Mouse (Mus musculus) megakaryocyte progenitor cell, adult 5-6 weeks (primary cell): Measurements from ENCODE around the gene Dusp3. TPM values are rescaled to one million over a fixed set of nuclear protein-coding genes. Genes with fewer than 3 reads are reported as not detected.
A peak's percentile ranks its signal among the peaks of the same experiment; 100 is the strongest.

Experiments used
- ATAC-seq: replicated peaks from 2 replicates; pipeline ENCODE4 v1.8.0; 2016; ENCODE audit warnings: mild to moderate bottlenecking, moderate TSS enrichment, inconsistent platforms; ENCODE audit not compliant: poor library complexity
- total RNA-seq, 2 experiments: library from RNA; stranded (forward) in 1 of 2; stranded (reverse) in 1 of 2; fragments of 157-497, 149-512 nt in 1 of 2; fragments of 200-1000 nt in 1 of 2; gene quantifications; 2 replicates each; pipeline versions ENCODE4 v1.2.3 to v1.2.4; 2015 to 2017

Gene Dusp3
- total RNA-seq, 2 experiments from 2014 or later = 3.4 to 4.1 TPM

GRCm38 (mm10) chr11:101979140-101979539 is 7.7 kb downstream of the Dusp3 start:
- ATAC-seq = no peak

DNA sequence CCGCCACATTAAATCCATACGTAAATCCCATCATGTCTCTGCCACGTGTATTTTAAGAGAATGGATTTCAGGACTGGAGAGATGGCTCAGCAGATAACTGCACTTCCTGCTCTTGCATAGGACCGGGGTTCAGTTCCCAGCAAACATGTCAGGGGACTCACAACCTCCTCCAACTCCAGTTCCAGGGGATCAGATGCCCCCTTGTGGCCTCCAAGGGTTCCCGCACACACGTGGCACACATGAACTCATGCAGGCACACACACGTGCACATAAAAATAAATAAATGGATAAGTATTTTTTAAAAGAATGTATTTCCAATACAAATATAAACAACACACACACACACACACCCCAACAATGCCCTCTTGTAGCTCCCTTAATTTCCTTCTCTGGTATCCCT is 9.9 kb downstream of the Dusp3 start:
- no peak for ATAC-seq

DNA sequence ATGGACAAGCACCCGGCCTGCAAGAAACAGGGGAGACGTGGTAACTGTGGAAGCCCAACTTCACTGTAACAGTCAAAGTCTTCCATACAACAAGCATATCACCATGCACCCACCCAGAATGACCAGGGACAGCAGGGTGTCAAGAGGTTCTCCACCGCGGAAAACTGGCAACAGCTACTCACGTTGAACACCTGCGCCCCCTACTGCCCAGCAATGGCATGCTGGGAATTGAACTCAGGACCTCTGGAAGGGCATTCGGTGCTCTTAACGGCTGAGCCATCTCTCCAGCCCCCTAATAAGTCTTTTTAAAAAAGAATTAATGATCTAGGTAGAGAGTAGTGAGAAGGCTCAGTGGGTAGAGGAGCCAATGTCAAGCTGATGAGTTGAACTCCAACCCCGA is 11.9 kb downstream of the Dusp3 start:
- no peak for ATAC-seq

GRCm38 (mm10) chr11:101974181-101974580 is 12.6 kb downstream of the Dusp3 start:
- no peak for ATAC-seq

GRCm38 (mm10) chr11:101973496-101973895 is 13.3 kb downstream of the Dusp3 start:
- no peak for ATAC-seq

DNA sequence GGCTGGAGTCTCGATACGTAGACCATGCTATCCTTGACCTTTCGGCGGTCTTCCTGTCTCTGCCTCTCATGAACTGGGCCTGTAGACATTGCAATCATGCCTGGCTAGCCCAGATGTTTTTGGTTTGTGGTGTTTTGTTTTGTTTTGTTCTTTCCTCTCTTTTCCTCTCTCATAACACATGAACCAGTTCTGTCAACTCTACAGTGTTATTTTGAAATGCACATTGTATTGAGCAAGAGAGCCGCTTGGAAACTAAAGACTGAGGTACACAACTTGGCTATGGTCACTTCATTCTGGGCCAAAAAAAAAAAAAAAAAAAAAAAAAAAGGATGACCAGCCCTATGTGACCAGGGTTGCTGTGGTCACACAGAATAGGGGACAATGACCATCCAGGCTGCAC is 14.2 kb downstream of the Dusp3 start:
- ATAC-seq = no peak

GRCm38 (mm10) chr11:101972097-101972496 is 14.7 kb downstream of the Dusp3 start:
- ATAC-seq = peak; percentile 62

- 0 out of 2 replicates have a peak, but pooled peaks have one; percentile 38 for ATAC-seq
These were observed 15.4 kb downstream of the Dusp3 start for GRCm38 (mm10) chr11:101971410-101971809.

DNA sequence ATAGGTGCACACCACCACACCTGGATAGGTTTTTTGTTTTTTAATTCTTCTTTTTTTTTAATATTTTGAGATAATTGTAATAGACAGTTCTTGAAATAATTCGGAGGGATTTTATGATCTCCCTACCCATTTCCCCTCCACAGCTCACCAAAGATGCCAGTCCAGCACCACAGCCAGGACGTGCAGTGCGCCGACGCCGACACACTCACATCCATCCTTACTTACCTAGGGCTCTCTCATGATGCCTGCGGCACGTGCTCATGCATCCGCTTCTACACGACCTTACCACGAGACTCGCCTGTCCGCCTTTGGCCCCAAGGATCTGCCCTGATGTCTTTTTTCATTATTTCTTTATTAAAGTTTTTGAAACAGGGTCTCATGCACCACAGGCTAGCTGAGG is 17.0 kb downstream of the Dusp3 start:
- no peak for ATAC-seq

DNA sequence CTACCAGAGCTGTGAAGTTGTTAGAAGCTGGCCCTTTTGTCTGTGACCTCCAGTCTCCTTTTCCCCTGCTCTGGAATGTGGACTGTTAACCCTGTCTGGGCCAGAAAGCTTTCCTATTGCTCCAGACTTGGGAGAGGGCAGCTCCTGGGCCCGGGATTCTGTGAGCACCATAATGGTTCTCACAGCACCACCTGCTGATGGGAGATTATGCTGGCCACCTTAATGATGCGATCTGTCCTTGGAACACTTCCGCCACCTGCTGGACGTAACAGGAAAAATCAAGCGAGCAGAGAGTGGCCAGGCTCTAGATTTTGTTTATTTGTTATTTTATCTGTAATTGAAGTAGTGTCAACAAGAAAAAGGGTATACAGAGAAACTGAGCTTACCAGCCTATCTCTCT is 18.0 kb downstream of the Dusp3 start:
- ATAC-seq = peak; percentile 84

GRCm38 (mm10) chr11:101968311-101968710 is 18.5 kb downstream of the Dusp3 start:
- ATAC-seq = no peak

- ATAC-seq = no peak
These were observed 19.7 kb downstream of the Dusp3 start, which contains the start of gene Sost for GRCm38 (mm10) chr11:101966965-101967614. Gene Sost (minus strand): TSS chr11:101967015.

DNA sequence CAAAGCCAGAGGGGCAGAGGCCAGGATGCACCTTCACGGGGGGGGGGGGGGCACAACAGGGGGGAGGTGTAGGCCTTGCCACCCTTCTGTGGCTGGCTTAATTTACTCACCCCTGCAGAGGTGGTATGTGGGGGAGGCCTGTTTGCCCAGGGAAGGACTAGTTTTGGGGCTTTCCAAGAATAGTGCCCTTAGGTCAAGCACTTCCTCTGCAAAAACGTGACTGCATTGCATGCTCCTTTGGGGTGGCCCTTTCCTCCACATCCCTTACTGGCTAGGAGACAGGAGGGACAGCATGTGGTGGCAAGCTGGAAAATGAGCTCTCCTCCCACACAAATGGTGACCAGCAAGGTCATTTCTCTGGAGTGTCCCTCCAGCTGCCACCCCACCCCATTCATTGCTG is 21.3 kb downstream of the Dusp3 start:
- no peak for ATAC-seq

- ATAC-seq = no peak
These were observed 22.2 kb downstream of the Dusp3 start for GRCm38 (mm10) chr11:101964647-101965046.

DNA sequence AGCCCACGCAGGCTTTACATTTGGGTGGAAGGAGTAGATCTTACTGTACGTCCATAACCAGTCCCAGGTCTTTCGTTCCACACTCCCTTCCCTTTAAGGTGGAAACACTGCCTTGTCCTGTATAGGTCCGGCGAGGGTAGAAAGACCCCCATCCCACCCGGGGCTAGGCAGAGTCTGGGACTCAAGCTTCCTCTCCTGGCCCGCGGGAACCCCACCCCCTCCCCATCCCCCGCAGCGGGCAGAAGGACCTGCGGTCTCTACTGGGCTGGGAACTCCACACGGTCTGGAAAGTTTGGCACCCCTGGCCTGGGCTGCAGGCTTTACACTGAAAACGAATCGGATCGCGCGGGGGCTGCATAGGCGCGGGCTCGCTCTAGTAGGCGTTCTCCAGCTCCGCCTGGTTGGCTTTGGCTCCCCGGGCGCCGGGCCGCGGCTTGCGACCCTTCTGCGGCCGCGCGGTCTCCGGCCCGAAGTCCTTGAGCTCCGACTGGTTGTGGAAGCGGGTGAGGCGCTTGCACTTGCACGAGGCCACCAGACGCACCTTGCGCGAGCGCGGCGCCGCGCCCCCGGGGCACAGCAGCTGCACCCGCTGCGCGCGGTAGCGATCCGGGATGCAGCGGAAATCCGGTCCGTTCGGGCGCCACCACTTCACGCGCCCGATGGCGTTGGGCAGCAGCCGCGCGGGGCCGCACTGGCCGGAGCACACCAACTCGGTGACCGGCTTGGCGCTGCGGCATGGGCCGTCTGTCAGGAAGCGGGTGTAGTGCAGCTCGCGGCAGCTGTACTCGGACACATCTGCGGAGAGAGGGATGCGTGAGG is 23.1 kb downstream of the Dusp3 start:
- ATAC-seq = no peak

DNA sequence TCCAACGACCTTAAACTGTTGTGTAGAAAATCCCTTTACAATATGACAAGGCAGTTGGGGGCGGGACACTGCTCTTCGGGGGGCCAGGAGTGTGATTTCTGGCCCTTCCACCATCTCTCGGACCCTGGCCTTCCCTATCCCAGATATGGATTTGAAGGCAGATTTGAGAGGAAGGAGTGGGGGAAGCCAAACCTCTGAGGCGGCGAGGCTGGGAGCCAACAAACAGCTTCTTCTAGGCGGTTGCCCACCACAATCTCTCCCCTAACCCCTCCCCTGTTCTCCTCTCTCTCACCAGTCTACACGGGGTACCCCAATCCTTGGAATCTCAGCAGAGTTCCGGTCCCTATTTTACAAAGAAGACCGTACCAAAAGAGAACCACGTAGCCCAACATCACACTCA is 23.8 kb downstream of the Dusp3 start:
- ATAC-seq = no peak

- no peak for ATAC-seq
These were observed 29.3 kb downstream of the Dusp3 start for GRCm38 (mm10) chr11:101957476-101957875.

GRCm38 (mm10) chr11:101953441-101953840 is 33.4 kb downstream of the Dusp3 start:
- ATAC-seq = no peak

GRCm38 (mm10) chr11:101952541-101953341 is 34.1 kb downstream of the Dusp3 start:
- ATAC-seq = peak; percentile 80

DNA sequence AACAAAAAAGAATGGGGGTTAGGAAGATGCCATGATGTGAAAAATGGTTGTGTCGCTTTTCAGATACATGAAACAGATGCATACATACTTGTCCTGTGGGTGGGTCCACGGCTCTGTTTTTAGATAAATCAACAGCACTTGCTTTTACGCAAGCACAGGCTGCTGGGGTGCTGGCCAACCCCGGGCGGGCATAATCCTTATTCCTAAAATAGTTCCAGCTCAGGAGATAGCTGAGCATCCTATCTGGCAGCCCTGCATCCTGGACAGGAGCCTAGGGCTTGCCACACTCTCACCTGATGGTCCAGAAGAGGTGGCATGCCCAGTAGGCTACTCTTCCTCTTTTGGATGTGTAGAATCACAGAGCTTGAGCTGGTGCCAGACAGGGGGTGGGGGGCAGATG is 36.8 kb downstream of the Dusp3 start:
- no peak for ATAC-seq

GRCm38 (mm10) chr11:101946525-101946924 is 40.3 kb downstream of the Dusp3 start:
- no peak for ATAC-seq
